Mouse (Mus musculus) limb, embryonic 11.5 days (tissue): ENCODE measurements around the gene Mertk. TPM values are rescaled to one million over a fixed set of nuclear protein-coding genes. Genes with fewer than 3 reads are reported as not detected.

Experiments
- ATAC-seq: fragments of 200-750 bp; cut with Nextera tagmentation; 2 replicates; pipeline ENCODE4 v1.8.0; 2017; ENCODE audit warnings: low read depth; ENCODE audit not compliant: insufficient number of reproducible peaks, low FRiP score, low TSS enrichment
- DNase-seq: peaks from one replicate; pipeline ENCODE4 v3.0.0-alpha.2; 2015; ENCODE audit warnings: low spot score
- H3K27ac ChIP-seq: fragments of 300-500 bp; sonication (generic); replicated peaks from 2 replicates; pipeline ENCODE4 v1.5.1; 2014; ENCODE audit warnings: low read depth, mild to moderate bottlenecking, low read length
- H3K27me3 ChIP-seq: fragments of 300-500 bp; sonication (generic); 2 replicates; pipeline ENCODE4 v1.6.1; 2014; ENCODE audit warnings: mild to moderate bottlenecking, low read length, mixed read lengths; ENCODE audit not compliant: control insufficient read depth, insufficient read depth
- H3K36me3 ChIP-seq: fragments of 300-500 bp; sonication (generic); 2 replicates; pipeline ENCODE4 v1.6.1; 2014; ENCODE audit warnings: mild to moderate bottlenecking, low read length, moderate library complexity, mixed read lengths; ENCODE audit not compliant: control insufficient read depth, insufficient read depth
- H3K4me1 ChIP-seq: fragments of 300-500 bp; sonication (generic); 2 replicates; pipeline ENCODE4 v1.6.1; 2014; ENCODE audit warnings: low read length, mixed read lengths; ENCODE audit not compliant: control insufficient read depth, insufficient read depth
- H3K4me2 ChIP-seq: fragments of 300-500 bp; sonication (generic); 2 replicates; pipeline ENCODE4 v1.6.1; 2014; ENCODE audit warnings: low read depth, mild to moderate bottlenecking, moderate library complexity; ENCODE audit not compliant: severe bottlenecking
- H3K4me3 ChIP-seq: fragments of 300-500 bp; sonication (generic); 2 replicates; pipeline ENCODE4 v1.5.1; 2014; ENCODE audit warnings: low read depth, low read length
- H3K9ac ChIP-seq: fragments of 300-500 bp; sonication (generic); 2 replicates; pipeline ENCODE4 v1.6.1; 2014; ENCODE audit warnings: mild to moderate bottlenecking, low read length
- H3K9me3 ChIP-seq: fragments of 300-500 bp; sonication (generic); 2 replicates; pipeline ENCODE4 v1.6.1; 2016; ENCODE audit warnings: low read length; ENCODE audit not compliant: control insufficient read depth
- WGBS: fragments of 180-500 bp; shearing (Covaris S2); extraction: QIAGEN DNeasy Blood & Tissue Kit; methylation state at CpG from one replicate; pipeline ENCODE4 v1.1.7; 2014; 5-methylcytosine and 5-hydroxymethylcytosine counted together
- polyA plus RNA-seq: library from polyadenylated mRNA; unstranded; fragments of >200 nt; fragmentation: Nextera tagmentation; extraction: Ambion mirVana; gene quantifications from 2 replicates; pipeline ENCODE4 v1.2.1, GENCODE M21; 2014

Mertk gene
- polyA plus RNA-seq, 1 experiment from 2014 or later = 22.5 TPM

GRCm38 (mm10) chr2:128818956-128819643, 120.3 kb downstream of the Mertk start:
- H3K9ac ChIP-seq = peak overlapping the region; percentile 78
- ATAC-seq = no peak
- no peaks in the 10 kb centered on the region for H3K36me3 ChIP-seq
- no peaks in the 10 kb centered on the region for H3K9me3 ChIP-seq
- peak overlapping the region; percentile 80 for H3K4me2 ChIP-seq
- H3K27ac ChIP-seq = peak overlapping the region; percentile 78; the same call in 1 of the 2 replicates
- peak; percentile 26 for DNase-seq
- 32% methylated on average over 14 of the region's 14 CpGs for WGBS
- H3K27me3 ChIP-seq = no peaks in the 10 kb centered on the region
- peak overlapping the region; percentile 88 for H3K4me3 ChIP-seq
- H3K4me1 ChIP-seq = peaks cover 10% of the 10 kb centered on the region; the same call in 1 of the 2 replicates

- no peak for DNase-seq
- H3K4me1 ChIP-seq = peaks cover 10% of the 10 kb centered on the region; the same call in 1 of the 2 replicates
- no peak overlapping the region for H3K4me2 ChIP-seq
- WGBS = 58% methylated on average over 2 of the region's 2 CpGs
- H3K9ac ChIP-seq = no peak overlapping the region
- H3K27ac ChIP-seq = no peak overlapping the region
- H3K4me3 ChIP-seq = no peak overlapping the region
- H3K36me3 ChIP-seq = no peaks in the 10 kb centered on the region
- H3K9me3 ChIP-seq = no peaks in the 10 kb centered on the region
- H3K27me3 ChIP-seq = no peaks in the 10 kb centered on the region
- no peak for ATAC-seq
Measured at GRCm38 (mm10) chr2:128820631-128821030, 121.9 kb downstream of the Mertk start.

- DNase-seq = no peak
- Histone ChIP-seq H3K27me3 (no peaks in the 10 kb centered on the region), H3K4me2 (no peak overlapping the region), H3K27ac (no peak overlapping the region), H3K4me1 (peaks cover 9% of the 10 kb centered on the region; the same call in 1 of the 2 replicates), H3K9ac (no peak overlapping the region), H3K4me3 (no peak overlapping the region), H3K9me3 (no peaks in the 10 kb centered on the region), H3K36me3 (no peaks in the 10 kb centered on the region)
- WGBS = 95% methylated on average over 5 of the region's 5 CpGs
- no peak for ATAC-seq
Measured at GRCm38 (mm10) chr2:128823893-128824292, 125.1 kb downstream of the Mertk start.

GRCm38 (mm10) chr2:128827787-128828186, 129.0 kb downstream of the Mertk start:
- Histone ChIP-seq H3K27ac (no peak overlapping the region), H3K36me3 (no peaks in the 10 kb centered on the region; the same call in none of the 2 replicates), H3K4me3 (no peak overlapping the region), H3K4me2 (no peak overlapping the region), H3K9me3 (no peaks in the 10 kb centered on the region), H3K9ac (no peak overlapping the region), H3K4me1 (no peaks in the 10 kb centered on the region), H3K27me3 (no peaks in the 10 kb centered on the region)
- 100% methylated on average over 1 of the region's 1 CpGs for WGBS
- DNase-seq (no peak), ATAC-seq (no peak)

GRCm38 (mm10) chr2:128832611-128833010, 133.9 kb downstream of the Mertk start:
- Histone ChIP-seq H3K4me1 (no peaks in the 10 kb centered on the region), H3K4me3 (no peak overlapping the region), H3K27ac (no peak overlapping the region), H3K4me2 (no peak overlapping the region), H3K36me3 (no peaks in the 10 kb centered on the region; the same call in none of the 2 replicates), H3K27me3 (no peaks in the 10 kb centered on the region), H3K9ac (no peak overlapping the region), H3K9me3 (no peaks in the 10 kb centered on the region)
- 87% methylated on average over 3 of the region's 3 CpGs for WGBS
- ATAC-seq (no peak), DNase-seq (no peak)

GRCm38 (mm10) chr2:128833035-128833434, 134.3 kb downstream of the Mertk start:
- Histone ChIP-seq H3K9ac (no peak overlapping the region), H3K4me2 (no peak overlapping the region)
- 94% methylated on average over 2 of the region's 2 CpGs for WGBS

GRCm38 (mm10) chr2:128833435-128833834, 134.7 kb downstream of the Mertk start:
- DNase-seq = no peak
- H3K27ac ChIP-seq = no peak overlapping the region
- no peaks in the 10 kb centered on the region for H3K27me3 ChIP-seq
- no peaks in the 10 kb centered on the region; the same call in none of the 2 replicates for H3K36me3 ChIP-seq
- H3K9ac ChIP-seq = no peak overlapping the region
- H3K9me3 ChIP-seq = no peaks in the 10 kb centered on the region
- no peak for ATAC-seq
- no peaks in the 10 kb centered on the region for H3K4me1 ChIP-seq
- H3K4me3 ChIP-seq = no peak overlapping the region
- no peak overlapping the region for H3K4me2 ChIP-seq
- WGBS = 89% methylated on average over 2 of the region's 2 CpGs

More at GRCm38 (mm10) chr2:128833035-128833434, 134.3 kb downstream of the Mertk start:
- no peak for ATAC-seq
- H3K4me1 ChIP-seq = no peaks in the 10 kb centered on the region
- DNase-seq = no peak
- H3K27me3 ChIP-seq = no peaks in the 10 kb centered on the region
- no peaks in the 10 kb centered on the region; the same call in none of the 2 replicates for H3K36me3 ChIP-seq
- no peak overlapping the region for H3K27ac ChIP-seq
- H3K4me3 ChIP-seq = no peak overlapping the region
- H3K9me3 ChIP-seq = no peaks in the 10 kb centered on the region

GRCm38 (mm10) chr2:128837531-128837930, 138.8 kb downstream of the Mertk start:
- H3K9me3 ChIP-seq = no peaks in the 10 kb centered on the region
- H3K4me1 ChIP-seq = no peaks in the 10 kb centered on the region
- no peak overlapping the region for H3K9ac ChIP-seq
- peaks cover 2% of the 10 kb centered on the region for H3K36me3 ChIP-seq
- WGBS = 93% methylated on average over 8 of the region's 8 CpGs
- DNase-seq (no peak), ATAC-seq (no peak)
- no peak overlapping the region for H3K27ac ChIP-seq
- H3K27me3 ChIP-seq = no peaks in the 10 kb centered on the region
- no peak overlapping the region for H3K4me2 ChIP-seq
- H3K4me3 ChIP-seq = no peak overlapping the region
